Mouse (Mus musculus) urinary bladder, postnatal 14 days (tissue): ENCODE measurements around the gene Gm47955.
"Not testable (repeated sequence)": the region's sequence is repeated elsewhere in the genome, so short reads cannot be mapped to it uniquely, and the experiment has no call there.

Experiments used
- DNase-seq: peaks from one replicate; pipeline ENCODE4 v3.0.0; 2021; ENCODE audit warnings: low spot score

The Gm47955 gene

GRCm38 (mm10) chr1:82992093-82992492 is 32.0 kb downstream of the Gm47955 start:
- no peak for DNase-seq

GRCm38 (mm10) chr1:82993947-82994346 is 33.9 kb downstream of the Gm47955 start:
- DNase-seq: no peak

GRCm38 (mm10) chr1:83000306-83000705 is 40.2 kb downstream of the Gm47955 start, which contains the start of gene Gm47959:
Gene Gm47959 (plus strand): TSS chr1:83000548.
- DNase-seq: not testable (repeated sequence)

- peak; percentile 12 for DNase-seq
These were observed 46.4 kb downstream of the Gm47955 start for GRCm38 (mm10) chr1:83006218-83007179.

GRCm38 (mm10) chr1:83007471-83007870 is 47.4 kb downstream of the Gm47955 start:
- DNase-seq: no peak
